Comparison of ENCODE assay signal across 9 mouse cellular contexts in genomic region chr8:128487966-128488931, GRCm38 (mm10).
DNase-seq lines count a peak whose midpoint lies in the region; ATAC-seq and TF ChIP-seq lines count a peak whose summit lies in the region.
"Had no signal": no experiment of that assay in that cellular context is flagged by ENCODE, and none has a peak within 500 bp of the region (broad histone marks: within the 10 kb centered on the region; RNA-seq: fewer than 3 reads in every experiment).

No protein-coding gene starts in this region.

- no peaks in the 10 kb centered on the region; the same call in 1 of the 2 replicates for H3K36me3 ChIP-seq in hindbrain, postnatal 0 days (ENCODE audit: insufficient read depth, low read length)
- no peaks in the 10 kb centered on the region for H3K36me3 ChIP-seq in liver, embryonic 14.5 days (replicated peaks; ENCODE audit: control insufficient read depth, insufficient read depth, low read depth)

- in situ Hi-C loops in Patski (cut with MboI; ENCODE audit: low pct_unique_long_range_greater_than_20kb): loop anchor here (5.0 to 10.0 kb wide), 2 partner anchors 36 to 73 kb away; no protein-coding TSS in a partner anchor

- H3K4me3 ChIP-seq in hindbrain, postnatal 0 days (ENCODE audit: low read length): no peak overlapping the region
- peak overlapping the region in 1 of 2 experiments; percentile 5; a peak in 1 of 4 replicates for H3K4me3 ChIP-seq in liver, embryonic 14.5 days (ENCODE audit: insufficient read depth in 1 of 2, low read depth in 2 of 2, low read length in 2 of 2)
- H3K4me3 ChIP-seq: embryonic facial prominence, embryonic 13.5 days had no signal

- H3K9ac ChIP-seq in hindbrain, postnatal 0 days (replicated peaks; ENCODE audit: low read length): no peak overlapping the region
- no peak overlapping the region for H3K9ac ChIP-seq in liver, embryonic 14.5 days (replicated peaks)
- H3K9ac ChIP-seq: embryonic facial prominence, embryonic 13.5 days had no signal

- POLR2A ChIA-PET in Patski (lab: Charles Lee): interaction anchor here (0.5 to 1.1 kb wide), 4 partner anchors 39 to 1274 kb away, joined by 3 to 5 read pairs (median 3); no protein-coding TSS in a partner anchor

- no peak for TF ChIP-seq EP300 in liver, embryonic 14.5 days (IDR thresholded peaks at IDR 0.05; ENCODE audit: low read depth)

- H3K9me3 ChIP-seq in hindbrain, postnatal 0 days (ENCODE audit: low read length): no peaks in the 10 kb centered on the region
- no peaks in the 10 kb centered on the region for H3K9me3 ChIP-seq in liver, embryonic 14.5 days (ENCODE audit: control insufficient read depth, low read length)
- H3K9me3 ChIP-seq: embryonic facial prominence, embryonic 13.5 days had no signal

- no peaks in the 10 kb centered on the region for H3K4me1 ChIP-seq in hindbrain, postnatal 0 days (ENCODE audit: insufficient read depth, low read length)
- peaks cover 0 to 21% of the 10 kb centered on the region in 2 experiments; a peak in 3 of 4 replicates for H3K4me1 ChIP-seq in liver, embryonic 14.5 days (replicated peaks; ENCODE audit: control insufficient read depth in 2 of 2, insufficient read depth in 2 of 2, low read length in 1 of 2)

- CTCF ChIA-PET in Patski (lab: Charles Lee): interaction anchor here (0.7 to 2.3 kb wide), 5 partner anchors 24 to 125 kb away, joined by 3 to 7 read pairs (median 4); no protein-coding TSS in a partner anchor

- no peak overlapping the region for H3K4me2 ChIP-seq in hindbrain, postnatal 0 days (ENCODE audit: low read depth, low read length)
- H3K4me2 ChIP-seq in liver, embryonic 14.5 days (ENCODE audit: low read depth): peak overlapping the region; percentile 41
- H3K4me2 ChIP-seq: embryonic facial prominence, embryonic 13.5 days had no signal

- DNase-seq in adrenal gland, adult 2 months: peak; percentile 47
- DNase-seq in adrenal gland, adult 18-20 months (ENCODE audit: low spot score in 2 of 2): no peak
- peak; percentile 95 for DNase-seq in Patski (ENCODE audit: low read depth, low spot score)
- peak; percentile 30 for DNase-seq in hindbrain, postnatal 0 days (ENCODE audit: low spot score)
- peak in 2 of 3 experiments; percentile 16 to 22 for DNase-seq in liver, embryonic 14.5 days (ENCODE audit: low read depth in 3 of 3, low spot score in 3 of 3)
- peak; percentile 49 for DNase-seq in retina, embryonic 14.5 days (ENCODE audit: low spot score)
- DNase-seq in cerebellum, postnatal 36 days: no peak

- TF ChIP-seq CTCF in Patski (IDR thresholded peaks at IDR 0.05): peak; percentile 46
- TF ChIP-seq CTCF in hindbrain, postnatal 0 days (IDR thresholded peaks at IDR 0.05; ENCODE audit: low read depth): no peak
- TF ChIP-seq CTCF in liver, embryonic 14.5 days (IDR thresholded peaks at IDR 0.05; ENCODE audit: low read depth): no peak

- no peak overlapping the region for H3K27ac ChIP-seq in hindbrain, postnatal 0 days
- H3K27ac ChIP-seq in liver, embryonic 14.5 days: peak overlapping the region; percentile 18; the same call in 1 of the 2 replicates
- H3K27ac ChIP-seq: embryonic facial prominence, embryonic 13.5 days had no signal

- no peaks in the 10 kb centered on the region for H3K27me3 ChIP-seq in Patski
- no peaks in the 10 kb centered on the region for H3K27me3 ChIP-seq in hindbrain, postnatal 0 days (ENCODE audit: insufficient read depth, low read length)
- H3K27me3 ChIP-seq in liver, embryonic 14.5 days (ENCODE audit: control insufficient read depth, insufficient read depth, low read length): no peaks in the 10 kb centered on the region
- H3K27me3 ChIP-seq: embryonic facial prominence, embryonic 13.5 days had no signal

- WGBS in hindbrain, postnatal 0 days: 27% methylated on average over 10 of the region's 10 CpGs
- 39% methylated on average over 10 of the region's 10 CpGs for WGBS in liver, embryonic 14.5 days (ENCODE audit: insufficient replicate concordance)

- peak; percentile 86 for ATAC-seq in Patski
- ATAC-seq in hindbrain, postnatal 0 days: no peak
- peak; percentile 53 for ATAC-seq in liver, embryonic 14.5 days (ENCODE audit: insufficient read depth)
- no peak for ATAC-seq in cerebellum, adult (ENCODE audit: insufficient number of reproducible peaks, low FRiP score, low TSS enrichment)

Comparison
In these comparisons a context has a peak if more than half of its experiments do, and no peak if none do; other contexts are left out.
1. DNase-seq: peak in adrenal gland, adult 2 months (single experiment), Patski (single experiment), hindbrain, postnatal 0 days (single experiment), liver, embryonic 14.5 days (2 of 3) and retina, embryonic 14.5 days (single experiment); none in adrenal gland, adult 18-20 months (0 of 2) and cerebellum, postnatal 36 days (0 of 2).
2. ATAC-seq: peak in Patski (single experiment) and liver, embryonic 14.5 days (single experiment); none in hindbrain, postnatal 0 days (single experiment) and cerebellum, adult (single experiment).